Mouse (Mus musculus) T-helper 2 cell (primary cell): Measurements from ENCODE around the gene Slc22a3.

Experiments
- in situ Hi-C: fragments of 300-600 bp; cut with MboI, MseI; formaldehyde crosslinking; loops from one replicate; pipeline ENCODE4 v1.15.1; 2025; ENCODE audit warnings: high pct_unique_total_duplicates

Slc22a3 gene

DNA sequence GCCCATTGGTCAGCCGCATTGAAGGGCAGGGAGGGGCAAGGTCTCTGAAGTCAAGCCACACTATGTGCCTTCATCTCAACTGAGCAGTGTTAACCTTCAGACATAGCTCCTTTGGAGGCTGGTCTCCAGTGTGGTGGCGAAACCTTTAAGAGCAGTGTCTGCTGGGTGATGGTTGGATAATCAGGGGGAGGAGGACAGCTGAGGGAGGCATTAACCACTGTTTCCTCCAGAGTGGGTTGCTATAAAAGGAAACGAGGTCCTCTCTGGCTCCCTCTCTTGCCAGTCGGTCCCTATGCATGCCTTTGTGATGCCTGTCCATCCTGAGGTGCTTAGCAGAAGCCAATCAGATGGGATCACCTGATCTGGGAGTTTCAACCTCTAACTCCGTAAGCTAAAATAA is 38.8 kb downstream of the Slc22a3 start:
- in situ Hi-C loops = no loop called here

GRCm38 (mm10) chr17:12467642-12468041 is 39.9 kb downstream of the Slc22a3 start:
- in situ Hi-C loops = no loop called here

- in situ Hi-C loops = no loop called here
Observed at GRCm38 (mm10) chr17:12466501-12467000, 41.0 kb downstream of the Slc22a3 start.

DNA sequence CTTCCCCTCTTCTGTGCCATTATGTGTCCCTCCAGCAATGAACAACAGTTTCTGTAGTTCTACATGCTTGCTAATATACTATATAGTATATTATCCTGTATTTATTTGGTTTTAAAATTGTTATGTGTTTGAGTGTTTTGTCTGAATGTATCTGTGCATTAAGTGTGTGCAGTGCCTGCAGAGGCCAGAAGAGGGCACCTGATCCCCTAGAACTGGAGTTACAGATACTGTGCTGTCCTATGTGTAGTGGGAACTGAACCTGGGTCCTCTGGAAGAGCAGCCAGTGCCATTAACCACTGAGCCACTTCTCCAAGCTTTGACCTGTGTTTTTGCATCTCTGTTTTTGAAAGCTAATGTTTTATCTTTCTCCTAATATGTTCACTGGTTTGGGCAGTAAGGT is 46.3 kb downstream of the Slc22a3 start:
- in situ Hi-C loops = no loop called here

DNA sequence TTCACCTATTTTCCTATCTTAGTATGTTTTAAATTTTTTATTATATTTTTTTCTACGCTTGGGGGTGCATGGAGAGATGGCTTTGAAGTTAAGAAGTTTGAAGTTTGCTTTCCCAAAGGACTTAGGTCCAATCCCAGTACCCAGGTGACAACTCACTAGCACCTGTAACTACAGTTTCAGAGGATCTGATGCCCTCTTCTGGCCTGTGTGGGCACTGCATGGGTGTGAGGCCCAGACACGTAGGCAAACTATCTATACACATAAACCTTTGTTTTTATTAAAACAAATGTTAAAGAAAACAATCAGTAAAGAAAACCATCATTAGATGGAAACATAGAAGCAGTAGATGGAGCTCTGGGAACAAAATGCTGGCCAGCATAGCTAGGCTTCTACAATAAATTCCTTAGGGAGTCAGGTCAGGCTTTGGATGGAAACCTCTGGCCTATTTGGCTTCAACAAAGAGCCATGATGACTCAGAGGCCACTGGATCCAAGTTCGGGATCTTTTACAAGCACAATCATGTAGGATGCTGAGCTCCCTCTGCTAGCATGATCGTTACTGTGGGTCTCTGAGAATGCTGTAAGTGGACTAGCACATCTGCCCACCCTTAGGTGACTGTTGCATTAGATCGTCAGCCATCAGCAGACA is 52.2 kb downstream of the Slc22a3 start:
- in situ Hi-C loops = no loop called here

- in situ Hi-C loops = no loop called here
Observed at GRCm38 (mm10) chr17:12453691-12454090, 53.8 kb downstream of the Slc22a3 start.

DNA sequence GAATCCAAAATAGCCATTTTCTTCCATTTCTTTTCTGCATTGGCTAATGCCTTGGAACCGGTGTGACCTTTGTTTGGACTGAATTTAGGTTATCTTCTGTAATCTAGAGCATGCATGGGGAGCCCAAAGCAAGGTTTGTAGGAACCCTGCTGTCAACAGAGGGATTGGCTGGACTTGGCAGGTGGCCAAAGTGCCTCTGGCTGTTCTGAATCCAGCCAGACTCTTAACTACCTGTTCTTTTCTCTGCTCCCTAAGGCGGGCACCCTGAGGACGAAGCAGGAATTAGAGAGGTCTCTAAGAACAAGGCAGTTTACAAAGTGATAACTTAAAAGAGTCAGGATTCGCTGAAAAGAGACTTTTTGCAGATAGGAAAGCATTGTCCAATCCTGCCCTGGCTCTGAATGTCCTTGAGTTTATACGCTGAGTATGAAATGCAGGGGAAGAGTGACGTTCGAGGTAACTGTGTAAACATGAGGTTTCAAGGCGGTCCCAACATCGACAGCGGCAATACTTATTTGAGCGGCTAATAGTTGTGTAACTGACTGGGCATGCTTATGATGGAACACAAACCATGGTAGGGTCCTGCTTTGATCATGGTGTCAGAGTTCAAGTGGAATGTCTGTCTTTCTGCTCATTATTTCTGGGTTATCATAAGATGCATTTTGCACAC is 54.5 kb downstream of the Slc22a3 start:
- in situ Hi-C loops = no loop called here

DNA sequence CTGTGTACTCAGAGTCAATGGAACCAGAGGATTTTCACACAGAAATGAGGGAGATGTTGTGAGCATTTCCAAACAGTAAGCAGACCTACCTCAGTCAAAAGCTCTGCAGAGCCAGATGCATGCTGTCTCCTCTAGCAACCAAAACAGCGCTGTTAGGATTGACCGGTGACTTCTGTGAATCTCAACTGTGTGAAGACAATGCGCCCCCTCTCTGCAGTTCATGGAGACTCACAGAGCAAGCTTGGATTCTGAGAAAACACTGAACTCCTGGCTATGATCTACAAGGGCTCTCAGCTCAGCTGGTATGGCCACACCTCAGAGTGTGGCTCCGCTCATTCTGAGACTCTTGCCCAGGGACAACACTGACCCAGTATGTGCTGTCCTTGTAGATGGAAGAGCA is 56.3 kb downstream of the Slc22a3 start:
- in situ Hi-C loops = no loop called here

DNA sequence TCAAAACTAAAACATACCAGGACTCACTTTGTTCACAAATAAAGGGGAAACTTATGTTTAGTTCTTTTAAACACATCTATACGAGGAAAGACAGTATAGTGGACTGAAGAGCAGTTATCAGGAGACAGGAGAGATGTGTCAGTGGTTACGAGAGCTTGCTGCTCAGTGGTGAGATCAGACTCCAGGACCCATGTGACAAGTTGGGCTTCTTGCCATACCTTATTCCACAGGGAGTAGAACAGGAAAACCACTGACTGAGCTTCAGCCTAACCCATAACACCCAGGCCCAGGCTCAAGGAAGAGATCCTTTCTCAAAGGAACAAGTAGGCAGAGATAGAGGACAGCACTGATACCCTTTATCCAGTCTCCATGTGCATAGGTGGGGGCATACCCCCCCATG is 62.9 kb downstream of the Slc22a3 start:
- in situ Hi-C loops = no loop called here

DNA sequence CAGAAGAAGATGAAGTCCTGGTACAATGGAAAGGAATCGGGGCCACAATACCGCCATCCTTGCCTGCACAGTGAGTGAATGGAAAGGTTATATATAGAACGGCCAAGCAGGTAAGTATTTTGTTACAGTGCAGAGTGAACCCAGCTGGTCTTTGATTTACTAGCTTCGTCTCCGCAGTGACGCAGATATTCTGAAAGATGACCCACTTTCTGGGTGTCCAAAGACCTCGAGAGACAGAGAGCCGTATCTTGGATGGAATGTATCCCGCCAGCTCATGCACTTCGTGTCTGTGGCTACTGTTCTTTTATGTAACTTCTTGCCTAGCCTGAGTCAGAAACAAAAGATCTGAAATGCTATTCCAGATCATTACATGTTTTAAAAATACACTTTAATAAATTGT is 69.7 kb downstream of the Slc22a3 start:
- in situ Hi-C loops = no loop called here

DNA sequence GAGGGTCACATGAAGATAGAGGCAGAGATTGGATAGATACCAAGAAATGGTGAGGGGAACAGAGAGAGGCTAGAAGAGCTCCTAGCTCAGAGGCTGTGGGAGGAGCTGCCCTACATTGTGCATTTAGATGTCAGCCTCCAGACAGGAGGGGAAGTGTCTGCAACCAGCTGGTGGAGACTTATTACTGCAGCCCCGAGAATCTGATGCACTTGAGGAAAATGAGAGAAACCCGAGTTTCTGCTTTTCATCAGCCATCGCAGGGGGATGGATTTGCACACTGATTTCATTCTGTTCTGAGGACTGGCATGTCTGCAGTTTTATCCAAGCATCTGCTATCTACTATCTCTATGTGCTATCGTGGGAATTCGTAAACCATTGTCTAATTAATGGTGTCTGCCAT is 75.8 kb downstream of the Slc22a3 start:
- in situ Hi-C loops = no loop called here

DNA sequence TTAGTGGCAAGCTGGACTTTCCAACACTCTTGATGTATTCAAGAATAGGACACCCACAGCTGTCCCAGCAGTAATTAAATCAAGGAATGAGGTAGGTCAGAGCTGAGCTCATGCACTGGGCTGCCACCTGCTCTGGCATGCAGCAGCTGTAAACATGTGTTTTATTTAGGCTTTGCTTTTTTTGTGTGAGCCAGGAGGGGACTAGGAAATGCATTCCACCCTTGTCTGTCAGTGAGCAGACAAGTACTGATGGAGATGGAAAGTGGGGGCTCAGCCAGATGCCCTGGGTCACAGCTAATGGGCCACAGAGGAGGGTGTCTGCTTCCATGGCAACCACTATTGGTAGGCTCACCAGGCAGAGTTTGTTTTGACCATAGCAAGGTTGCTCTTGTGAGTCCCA is 79.1 kb downstream of the Slc22a3 start:
- in situ Hi-C loops = no loop called here

DNA sequence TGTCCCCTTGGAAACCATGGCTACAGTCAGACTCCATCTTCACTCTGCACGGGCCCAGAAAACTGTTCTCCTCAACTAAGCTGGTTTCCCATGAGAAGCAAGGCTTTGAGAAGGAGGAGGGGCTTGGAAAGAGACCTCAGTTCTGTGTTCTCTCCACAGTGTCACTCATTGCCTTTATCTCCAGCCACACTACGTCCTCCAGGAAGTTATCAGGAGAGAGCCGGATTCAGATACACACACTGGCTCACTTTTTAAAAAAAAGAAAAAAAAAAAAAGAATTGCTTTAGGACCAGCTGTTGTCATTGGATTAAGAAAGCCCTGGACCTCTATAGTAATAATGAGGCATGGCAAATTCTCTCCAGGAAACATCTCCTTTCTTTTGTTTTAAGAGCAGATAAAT is 80.3 kb downstream of the Slc22a3 start:
- in situ Hi-C loops = no loop called here

GRCm38 (mm10) chr17:12422143-12422542 is 85.4 kb downstream of the Slc22a3 start:
- in situ Hi-C loops = no loop called here

DNA sequence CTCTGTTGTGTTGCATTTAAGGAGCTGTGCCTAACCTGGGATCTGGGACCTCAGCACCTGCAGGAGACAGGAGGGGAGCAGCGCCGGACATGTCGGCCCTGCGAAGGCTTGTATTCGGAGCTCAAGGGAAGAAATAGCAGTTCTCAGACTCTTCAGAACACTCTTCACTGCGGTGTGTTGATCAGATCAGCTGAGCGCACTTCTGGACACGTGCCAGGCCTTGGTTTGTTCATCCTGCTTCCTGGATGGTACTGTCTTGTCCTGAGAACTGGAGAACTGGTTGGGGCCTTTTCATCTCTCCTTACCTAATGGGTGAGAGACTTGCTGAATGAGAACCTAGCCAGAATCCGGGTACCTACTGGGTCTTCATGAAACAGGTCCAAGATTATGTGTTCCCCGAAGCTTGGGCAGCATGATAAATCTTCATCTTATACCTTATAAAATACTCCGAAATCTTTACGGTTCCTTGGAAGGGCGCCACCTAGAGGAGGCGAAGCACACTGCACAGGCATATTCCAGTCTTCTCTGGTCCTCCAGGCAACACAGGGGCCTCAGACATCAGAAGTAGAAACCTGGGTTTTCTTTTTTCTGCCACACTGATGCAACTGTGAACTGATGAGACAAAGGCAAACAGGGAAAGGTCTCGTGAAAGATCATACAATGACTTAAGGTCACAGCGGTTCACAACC is 86.5 kb downstream of the Slc22a3 start:
- in situ Hi-C loops = no loop called here

- in situ Hi-C loops = loop anchor here (10.0 kb wide), 1 partner anchor 115 kb away; no protein-coding TSS in a partner anchor
Observed at GRCm38 (mm10) chr17:12419491-12420079, 87.9 kb downstream of the Slc22a3 start.

DNA sequence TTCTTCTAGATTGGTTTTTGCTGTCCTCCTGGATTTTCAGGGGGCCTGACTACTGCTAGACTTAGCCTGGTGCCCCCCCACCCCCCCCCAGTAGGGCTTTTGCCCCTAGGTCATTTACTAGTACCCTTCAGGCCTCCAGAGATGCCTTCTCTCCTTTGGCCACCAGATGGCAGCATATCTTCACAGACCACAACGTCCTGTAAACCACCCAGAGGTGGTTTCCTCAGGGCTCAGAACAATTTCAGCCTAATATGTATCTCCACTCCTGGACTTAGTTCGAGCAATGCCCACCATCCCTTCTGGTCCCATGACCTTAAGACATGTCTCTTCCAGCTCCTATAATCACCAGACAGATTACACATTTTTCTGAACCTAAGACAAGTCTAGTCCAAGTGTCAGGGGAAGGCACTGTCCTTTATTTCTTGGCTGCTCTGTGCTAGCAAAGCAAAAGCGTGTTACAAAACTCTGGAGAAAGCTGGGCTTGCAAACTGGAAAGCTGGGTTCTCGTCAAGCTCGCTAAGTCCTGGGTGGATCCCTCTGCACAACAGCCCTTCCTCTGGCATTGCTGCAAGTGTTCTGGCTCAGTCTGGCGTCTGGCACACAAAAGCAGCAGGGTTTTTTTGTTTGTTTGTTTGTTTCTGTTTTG is 91.1 kb downstream of the Slc22a3 start:
- in situ Hi-C loops = loop anchor here (10.0 kb wide), 1 partner anchor 118 kb away; no protein-coding TSS in a partner anchor

- in situ Hi-C loops = loop anchor here (10.0 kb wide), 1 partner anchor 119 kb away; no protein-coding TSS in a partner anchor
Observed at GRCm38 (mm10) chr17:12415741-12416140, 91.8 kb downstream of the Slc22a3 start.

DNA sequence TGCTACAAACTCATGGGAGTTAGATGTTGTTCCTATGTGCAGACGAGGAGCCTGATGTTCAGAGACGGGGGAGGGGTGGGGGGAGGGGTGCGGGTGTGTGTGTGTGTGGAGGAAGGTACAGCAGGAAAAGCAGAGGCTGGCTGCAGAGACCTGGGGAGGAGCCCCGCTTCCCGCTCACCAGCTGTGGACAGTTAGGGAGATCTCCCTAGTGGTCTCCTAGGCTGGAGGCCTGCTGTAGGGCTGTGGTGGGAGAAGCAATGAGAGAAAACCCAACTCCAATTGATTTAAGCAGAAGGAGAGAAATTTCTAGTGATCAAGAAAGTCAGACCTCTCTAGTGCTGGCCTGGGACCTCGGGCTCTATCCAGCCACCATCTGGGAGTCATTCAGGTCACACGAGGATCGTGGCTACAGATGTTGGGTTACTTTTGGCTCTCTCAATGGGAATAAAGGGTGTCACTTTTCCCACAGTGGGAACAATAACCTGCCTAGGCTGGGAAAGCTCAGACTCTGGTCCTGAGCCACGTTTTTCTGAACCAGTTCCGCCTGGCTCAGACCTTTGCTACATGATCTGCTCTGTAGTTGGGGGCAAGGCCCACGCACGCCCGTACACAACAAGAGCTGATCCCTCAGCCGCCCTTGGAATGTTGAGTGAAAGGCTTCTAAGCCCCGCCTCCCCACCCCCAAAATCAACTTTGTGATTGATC is 92.3 kb downstream of the Slc22a3 start:
- in situ Hi-C loops = loop anchor here (10.0 kb wide), 1 partner anchor 120 kb away; no protein-coding TSS in a partner anchor

- in situ Hi-C loops = loop anchor here (10.0 kb wide), 1 partner anchor 122 kb away; no protein-coding TSS in a partner anchor
Observed at GRCm38 (mm10) chr17:12412891-12413237, 94.6 kb downstream of the Slc22a3 start.
